Mouse (Mus musculus) activated CD4-positive, CD25-positive, alpha-beta regulatory T cell, adult 4 months (primary cell): Measurements from ENCODE around the gene Ccdc92b. TPM values are rescaled to one million over a fixed set of nuclear protein-coding genes. Genes with fewer than 3 reads are reported as not detected.

Experiments
- ATAC-seq: one replicate; pipeline ENCODE4 v1.8.0; 2017
- polyA plus RNA-seq, 2 experiments: library from polyadenylated mRNA; unstranded; fragments of 100-300 nt; shearing (Covaris generic); gene quantifications; one replicate each; pipeline ENCODE4 v1.2.1; 2017

Gene Ccdc92b
- polyA plus RNA-seq, 2 experiments from 2014 or later: not detected

DNA sequence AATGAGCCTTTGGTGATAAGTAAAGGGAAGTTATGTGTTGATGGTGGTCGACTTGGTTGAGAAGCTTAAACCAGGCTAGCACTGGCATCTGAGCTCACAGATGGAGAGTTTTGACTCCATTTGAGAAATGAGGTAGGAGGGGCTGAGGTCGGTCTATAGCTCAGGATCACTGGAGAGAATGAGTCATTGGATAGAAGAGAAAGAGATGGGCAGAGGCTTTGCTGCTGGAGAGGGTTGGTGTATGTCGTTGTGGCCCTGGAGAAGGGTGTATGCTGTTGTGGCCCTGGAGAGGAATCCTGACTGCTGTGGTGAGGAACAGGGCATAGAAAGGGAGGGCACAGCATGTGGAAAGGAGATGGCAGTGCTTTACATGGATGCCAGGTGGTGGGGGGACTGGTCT, 36.5 kb downstream of the Ccdc92b start:
- no peak for ATAC-seq

DNA sequence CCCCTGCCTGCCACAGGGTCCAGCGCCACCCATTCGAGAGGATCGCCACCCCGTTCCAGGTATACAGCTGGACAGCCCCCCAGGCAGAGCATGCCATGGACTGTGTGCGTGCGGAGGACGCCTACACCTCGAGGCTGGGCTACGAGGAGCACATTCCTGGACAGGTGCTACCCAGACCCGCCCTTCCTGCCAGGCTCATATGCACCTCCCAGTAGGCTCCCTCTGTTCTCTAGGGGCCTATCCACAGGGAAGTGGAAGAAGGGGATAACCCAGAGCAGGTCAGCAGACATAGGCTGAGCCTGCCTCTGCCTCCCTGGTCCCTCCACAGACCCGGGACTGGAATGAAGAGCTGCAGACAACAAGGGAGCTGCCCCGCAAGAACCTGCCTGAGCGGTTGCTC, 40.9 kb downstream of the Ccdc92b start:
- no peak for ATAC-seq

DNA sequence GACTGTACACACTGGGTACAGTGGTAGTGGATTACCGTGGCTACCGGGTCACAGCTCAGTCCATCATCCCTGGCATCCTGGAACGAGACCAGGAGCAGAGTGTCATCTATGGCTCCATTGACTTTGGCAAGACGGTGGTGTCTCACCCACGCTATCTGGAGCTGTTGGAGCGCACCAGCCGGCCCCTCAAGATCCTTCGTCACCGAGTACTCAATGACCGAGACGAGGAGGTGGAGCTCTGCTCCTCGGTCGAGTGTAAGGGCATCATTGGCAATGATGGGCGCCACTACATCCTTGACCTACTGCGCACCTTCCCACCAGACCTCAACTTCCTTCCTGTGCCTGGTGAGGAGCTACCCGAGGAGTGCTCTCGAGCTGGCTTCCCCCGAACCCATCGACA, 42.2 kb downstream of the Ccdc92b start:
- no peak for ATAC-seq

DNA sequence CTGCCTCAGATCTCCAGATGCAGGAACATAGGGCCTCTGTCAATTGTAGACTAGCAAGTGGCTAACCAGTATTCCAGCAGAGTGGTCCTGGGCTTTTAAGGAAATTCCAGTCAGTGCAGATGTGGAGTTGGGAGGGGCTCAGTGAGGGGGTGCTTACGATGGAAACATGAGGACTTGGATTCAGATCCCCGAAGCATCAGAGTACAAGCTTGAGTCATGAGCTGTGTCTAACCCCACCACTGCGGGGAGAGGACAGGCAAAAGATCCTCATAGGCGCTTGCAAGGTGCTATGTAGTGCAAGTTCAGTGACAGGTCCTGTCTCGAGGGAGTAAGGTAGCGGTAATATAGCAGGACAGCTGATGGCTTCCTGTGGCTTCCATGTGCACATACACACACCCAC, 42.8 kb downstream of the Ccdc92b start:
- ATAC-seq: no peak

DNA sequence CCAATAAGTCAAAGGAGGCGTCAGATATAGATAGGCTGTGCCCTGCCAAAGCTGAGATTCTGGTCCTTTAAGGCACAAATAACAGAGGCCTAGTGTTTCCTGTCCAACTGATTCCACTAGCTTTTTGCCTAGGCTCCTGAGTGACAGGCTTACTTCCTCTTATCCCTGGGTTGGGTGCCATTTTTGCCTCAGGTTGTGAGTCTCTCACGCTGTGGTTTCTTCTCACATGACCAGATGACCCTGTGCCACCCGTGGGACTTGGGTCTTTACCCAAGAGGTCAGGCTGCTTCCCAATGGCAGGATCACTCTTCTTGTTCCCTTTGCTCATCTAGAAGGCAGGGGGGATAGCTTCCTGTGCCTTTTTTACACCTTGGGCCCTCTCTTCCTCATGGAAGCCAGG, 44.9 kb downstream of the Ccdc92b start:
- no peak for ATAC-seq

DNA sequence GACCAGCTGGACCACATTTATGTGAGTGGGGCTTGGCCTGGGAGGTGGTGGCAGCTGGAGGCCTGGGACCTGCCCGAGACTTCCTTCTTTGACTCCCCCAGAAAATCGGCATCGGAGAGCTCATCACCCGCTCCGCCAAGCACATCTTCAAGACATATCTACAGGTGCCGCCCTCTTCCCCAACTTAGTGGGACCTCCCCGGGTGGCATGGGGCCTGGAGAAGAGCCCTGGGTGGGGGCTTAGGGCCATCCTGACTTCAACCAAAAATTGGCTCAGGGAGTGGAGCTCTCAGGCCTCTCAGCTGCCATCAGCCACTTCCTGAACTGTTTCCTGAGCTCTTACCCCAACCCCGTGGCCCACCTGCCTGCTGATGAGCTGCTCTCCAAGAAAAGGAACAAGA, 45.5 kb downstream of the Ccdc92b start:
- no peak for ATAC-seq

DNA sequence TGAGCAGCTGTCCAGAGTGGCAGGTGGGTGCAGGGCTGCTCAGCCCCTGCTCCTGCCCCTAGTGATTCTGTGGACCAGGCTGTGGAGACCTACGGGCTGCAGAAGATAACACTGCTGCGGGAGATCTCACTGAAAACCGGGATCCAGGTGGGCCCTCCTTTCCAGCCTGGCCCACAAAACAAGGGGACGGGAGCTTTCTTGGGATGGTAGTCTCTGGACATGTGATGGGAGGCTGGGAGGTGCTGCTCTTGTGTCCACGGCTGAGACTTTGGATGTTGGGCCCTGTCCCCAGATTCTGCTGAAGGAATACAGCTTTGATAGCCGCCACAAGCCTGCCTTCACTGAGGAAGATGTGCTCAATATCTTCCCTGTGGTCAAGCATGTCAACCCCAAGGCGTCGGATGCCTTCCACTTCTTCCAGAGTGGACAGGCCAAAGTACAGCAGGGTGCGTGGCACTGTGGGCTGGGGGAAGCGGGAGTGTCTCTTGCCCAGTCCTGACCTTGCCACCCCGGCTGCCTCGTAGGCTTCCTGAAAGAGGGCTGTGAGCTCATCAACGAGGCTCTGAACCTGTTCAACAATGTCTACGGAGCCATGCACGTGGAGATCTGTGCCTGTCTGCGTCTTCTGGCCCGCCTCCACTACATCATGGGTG, 46.4 kb downstream of the Ccdc92b start:
- ATAC-seq: no peak

DNA sequence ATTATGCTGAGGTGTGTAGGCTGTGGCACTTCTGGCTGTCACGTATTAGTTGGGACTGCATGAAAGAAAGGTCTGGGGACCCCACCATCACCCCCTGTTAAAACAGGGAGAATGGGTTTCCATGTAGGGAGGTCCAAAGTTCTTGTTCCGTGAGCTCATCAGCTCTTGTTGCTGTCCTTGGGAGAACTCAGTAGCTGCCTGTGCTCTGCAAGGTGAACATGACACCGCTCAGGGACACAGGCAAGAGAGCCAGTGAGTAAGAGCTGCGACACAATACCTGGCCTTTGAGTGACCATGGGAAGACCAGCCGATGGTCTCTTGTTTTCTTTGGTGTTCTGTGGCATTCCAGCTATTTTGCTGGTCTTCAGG, 46.9 kb downstream of the Ccdc92b start:
- ATAC-seq: no peak

DNA sequence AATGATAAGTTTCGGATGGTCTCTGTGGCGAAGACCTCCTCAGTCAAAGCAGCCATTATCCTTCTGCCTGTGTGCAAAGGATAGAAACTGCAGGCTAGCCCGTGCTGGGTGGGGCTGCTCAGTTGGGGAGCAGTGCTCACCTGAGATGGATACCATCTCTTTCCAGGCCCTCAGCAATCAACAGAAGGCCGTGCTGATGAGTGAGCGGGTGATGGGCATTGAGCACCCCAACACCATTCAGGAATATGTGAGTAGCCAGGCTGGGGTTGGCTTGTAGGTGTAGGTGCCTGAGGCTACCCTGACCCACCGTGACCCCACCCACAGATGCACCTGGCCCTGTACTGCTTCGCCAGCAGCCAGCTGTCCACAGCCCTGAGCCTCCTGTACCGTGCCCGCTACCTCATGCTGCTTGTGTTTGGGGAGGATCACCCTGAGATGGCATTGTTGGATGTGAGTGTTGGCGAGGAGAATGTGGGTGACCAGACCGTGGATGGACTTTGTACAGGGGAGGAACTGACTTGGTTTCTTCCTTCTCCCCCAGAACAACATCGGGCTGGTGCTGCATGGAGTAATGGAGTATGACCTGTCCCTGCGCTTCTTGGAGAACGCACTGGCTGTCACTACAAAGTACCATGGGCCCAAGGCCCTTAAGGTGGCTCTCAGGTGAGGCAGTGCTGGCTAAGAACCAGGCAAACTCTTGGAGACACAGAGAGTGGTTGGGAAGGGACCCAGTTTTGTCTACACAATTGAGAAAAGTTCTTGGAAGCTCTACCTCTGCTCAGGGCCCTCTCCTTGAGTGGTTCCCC, 47.6 kb downstream of the Ccdc92b start:
- no peak for ATAC-seq

DNA sequence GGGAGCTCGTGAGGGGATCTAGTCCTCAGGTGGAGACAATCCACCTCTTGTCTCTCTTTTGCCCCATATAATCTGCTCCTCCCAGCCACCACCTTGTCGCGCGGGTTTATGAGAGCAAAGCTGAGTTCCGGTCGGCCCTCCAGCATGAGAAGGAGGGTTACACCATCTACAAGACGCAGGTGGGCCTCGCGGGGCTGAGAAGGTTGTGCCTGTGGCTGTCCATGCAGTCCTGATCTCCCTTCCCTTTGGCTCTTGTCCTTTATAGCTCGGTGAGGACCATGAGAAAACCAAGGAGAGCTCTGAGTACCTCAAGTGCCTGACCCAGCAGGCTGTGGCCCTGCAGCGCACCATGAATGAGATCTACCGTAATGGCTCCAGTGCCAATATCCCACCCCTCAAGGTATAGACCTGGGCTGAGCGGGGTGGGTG, 48.2 kb downstream of the Ccdc92b start:
- no peak for ATAC-seq

DNA sequence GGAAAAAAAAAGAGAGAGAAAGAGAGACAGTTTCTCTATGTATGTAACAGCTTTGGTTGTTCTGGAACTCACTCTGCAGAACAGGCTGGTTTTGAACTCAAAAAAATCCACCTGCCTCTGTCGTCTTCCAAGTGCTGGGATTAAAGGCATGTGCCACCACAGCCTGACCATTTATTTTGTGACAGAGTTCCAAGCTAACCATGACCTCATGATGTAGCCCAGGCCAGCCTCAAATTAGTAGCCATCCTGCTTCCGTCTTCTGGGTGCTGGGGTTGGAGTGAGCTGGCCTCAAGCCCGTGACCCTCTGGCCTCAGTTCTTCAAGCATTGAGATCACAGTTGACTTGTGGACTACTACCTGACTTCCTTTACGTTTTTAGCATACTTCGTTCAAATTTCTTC, 49.1 kb downstream of the Ccdc92b start:
- no peak for ATAC-seq

DNA sequence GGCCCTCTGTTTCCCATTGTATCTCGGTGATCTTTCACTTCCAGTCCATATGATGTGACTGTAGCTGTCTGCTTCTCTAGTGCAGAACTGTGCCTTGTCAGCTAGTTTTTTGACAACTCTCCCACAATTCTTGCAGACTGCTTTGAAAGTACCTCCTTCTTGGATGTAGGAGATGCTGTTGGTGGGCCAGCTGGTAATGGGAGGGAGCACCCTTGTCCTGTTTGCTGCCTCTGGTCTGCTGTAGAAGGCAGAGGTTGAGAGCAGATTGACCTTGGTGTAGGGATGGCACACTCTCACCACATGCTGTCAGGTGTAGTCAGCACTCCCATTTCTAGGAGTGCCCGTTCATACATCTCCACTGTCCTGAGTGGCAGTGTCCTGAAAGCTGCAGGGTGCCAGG, 49.6 kb downstream of the Ccdc92b start:
- ATAC-seq: no peak

DNA sequence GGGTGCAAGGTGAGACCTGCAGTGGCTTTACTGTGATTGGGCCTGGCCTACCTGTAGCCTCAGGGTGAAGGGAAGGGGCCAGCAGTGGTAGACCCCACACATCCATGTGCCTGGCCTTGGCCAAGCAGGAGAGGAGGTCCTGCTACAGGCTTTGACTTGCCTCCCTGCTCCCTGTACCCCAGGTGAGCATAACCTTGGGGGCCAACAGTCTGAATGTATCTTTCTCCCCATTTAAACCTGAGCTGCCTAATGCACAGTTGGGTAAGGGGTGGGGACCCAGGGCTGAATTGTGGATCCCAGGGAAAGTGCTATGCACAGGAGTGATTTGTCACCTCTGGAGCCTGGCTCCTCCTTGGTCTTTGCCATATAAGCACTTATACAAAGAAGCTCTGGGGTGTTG, 50.7 kb downstream of the Ccdc92b start:
- no peak for ATAC-seq

DNA sequence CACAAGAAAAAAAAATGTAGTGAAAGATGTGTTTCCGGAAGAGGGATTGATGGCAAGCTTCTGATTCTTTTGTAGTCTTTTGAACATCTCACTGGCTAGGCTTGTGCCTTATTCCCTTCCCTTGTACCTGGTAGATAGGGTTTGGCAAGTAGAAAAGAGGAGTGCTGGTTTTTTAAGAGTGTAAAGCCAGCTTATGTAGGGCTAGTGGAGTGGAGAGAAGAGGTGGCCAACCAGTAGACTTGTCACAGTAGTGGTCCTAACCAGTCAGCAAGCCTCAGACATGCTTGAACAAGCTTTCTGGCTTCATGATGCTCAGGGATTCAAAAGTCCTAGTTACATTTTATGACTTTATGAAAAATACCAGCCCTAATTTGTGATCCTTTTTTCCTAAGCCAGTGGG, 51.6 kb downstream of the Ccdc92b start:
- no peak for ATAC-seq

DNA sequence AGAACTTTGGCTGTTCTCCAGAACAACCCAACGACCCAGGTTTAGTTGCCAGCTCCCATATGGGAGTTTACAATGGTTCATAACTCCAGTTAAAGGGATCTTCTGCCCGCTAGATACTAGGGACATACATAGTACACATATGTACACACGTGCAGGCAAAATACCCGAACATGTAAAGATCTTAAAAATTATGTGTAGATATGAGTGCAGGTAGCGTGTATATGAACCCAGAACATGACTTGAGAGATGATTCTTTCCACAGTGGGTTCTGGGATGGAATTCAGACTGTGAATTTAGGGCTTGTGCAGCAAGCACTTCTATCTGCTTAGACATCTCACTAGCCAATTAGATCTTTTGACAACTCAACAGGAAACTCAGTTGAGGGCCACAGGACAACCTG, 52.4 kb downstream of the Ccdc92b start:
- ATAC-seq: no peak

DNA sequence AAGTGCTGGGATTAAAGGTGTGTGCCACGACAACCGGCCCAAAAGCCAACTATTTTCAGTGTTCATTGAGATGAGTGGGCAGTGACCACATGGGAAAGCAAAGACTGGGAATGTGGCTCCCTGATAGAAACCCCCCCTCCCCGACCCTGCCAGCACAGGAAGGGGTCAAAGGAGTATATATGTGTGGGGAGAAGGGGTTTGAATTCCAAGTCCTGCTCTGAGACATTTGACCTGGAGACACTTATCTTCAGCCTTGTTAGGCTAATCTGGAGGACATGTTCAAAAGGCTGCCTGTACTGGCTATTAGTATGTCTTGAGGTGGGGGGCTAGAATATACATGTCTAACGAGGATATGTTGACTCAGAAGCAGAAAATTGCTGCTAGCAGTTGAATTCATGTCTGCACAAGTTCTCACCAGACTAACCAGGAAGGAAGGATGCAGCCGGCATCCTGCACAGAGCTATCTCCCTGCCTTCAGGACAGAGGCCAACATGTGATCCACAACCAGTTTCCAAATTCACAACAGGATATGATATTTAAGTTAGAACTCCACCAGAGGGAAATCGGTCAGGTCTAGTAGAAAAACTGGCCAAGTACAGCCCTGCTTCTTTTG, 53.6 kb downstream of the Ccdc92b start:
- ATAC-seq: no peak

DNA sequence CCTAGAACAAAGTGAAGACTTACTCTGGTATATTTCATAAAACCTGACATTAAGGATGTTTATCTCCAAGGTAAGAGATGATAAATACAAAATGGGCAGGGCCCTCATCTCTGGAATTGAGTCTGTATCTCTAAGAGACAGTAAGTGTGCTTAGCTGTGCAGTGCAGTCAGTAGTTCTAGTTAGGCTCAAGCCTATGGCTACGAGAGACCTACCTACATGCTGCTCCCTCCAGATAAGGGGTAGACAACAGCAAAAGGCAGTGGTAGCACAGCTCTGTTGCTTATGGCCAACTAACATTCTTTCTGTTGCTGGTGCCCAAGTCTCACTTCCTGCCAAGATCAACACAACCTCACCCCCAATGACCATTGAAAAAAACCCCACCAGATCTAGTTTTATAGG, 54.2 kb downstream of the Ccdc92b start:
- no peak for ATAC-seq

DNA sequence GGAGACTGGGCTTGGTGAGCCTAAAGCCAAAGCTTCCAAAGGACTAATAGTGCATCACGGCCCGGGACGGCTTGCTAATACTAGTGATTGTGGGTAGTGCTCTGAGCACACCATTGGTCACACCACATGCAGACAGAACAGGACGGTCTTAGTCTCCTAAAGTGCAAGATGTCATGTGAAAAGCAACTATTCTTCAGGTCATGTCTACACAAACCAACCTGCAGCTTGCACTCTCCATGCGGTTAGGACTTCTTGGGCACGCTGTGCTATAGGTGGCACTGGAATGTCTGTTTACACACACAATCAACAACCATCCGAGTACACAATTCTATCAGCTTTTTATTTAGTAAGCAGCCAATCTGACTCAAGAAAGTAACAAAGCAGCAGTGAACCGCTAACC, 55.3 kb downstream of the Ccdc92b start:
- ATAC-seq: no peak

DNA sequence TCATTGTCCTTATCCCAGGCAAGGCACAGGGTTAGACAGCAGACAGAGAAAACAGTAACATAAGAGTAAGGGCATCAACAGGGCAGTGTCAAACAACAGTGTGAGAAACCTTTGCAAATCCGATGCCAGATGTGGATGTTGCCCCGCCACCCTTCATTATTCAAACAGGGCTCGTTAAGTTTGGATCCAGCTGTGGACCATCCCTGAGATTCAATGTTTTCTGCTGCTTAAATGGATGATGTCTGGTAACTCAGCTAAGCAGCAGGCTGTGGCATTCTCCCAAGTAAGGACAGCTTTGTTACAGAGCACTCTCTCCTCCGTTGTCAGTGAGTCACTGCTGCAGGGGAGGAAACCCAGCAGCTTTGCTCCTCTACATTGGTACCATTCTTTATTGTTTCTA, 55.8 kb downstream of the Ccdc92b start:
- ATAC-seq: no peak

Other genes with a start within 250 kb of the Ccdc92b start
- 1 to 10 TPM; 3.3 to 4.1 TPM for gene Rap1gap2, start 8.7 kb upstream of the Ccdc92b start, polyA plus RNA-seq
- gene Cluh, start 29.9 kb downstream of the Ccdc92b start, polyA plus RNA-seq: 1 to 10 TPM; 6.8 to 8.1 TPM
- gene Pafah1b1, start 105.1 kb downstream of the Ccdc92b start, polyA plus RNA-seq: 10 to 100 TPM; 59.5 to 79.2 TPM
- 10 to 100 TPM; 26.3 to 33.5 TPM for gene Mettl16, start 151.2 kb downstream of the Ccdc92b start, polyA plus RNA-seq
- 1 to 10 TPM; 5.4 to 6.9 TPM for gene Mnt, start 211.3 kb downstream of the Ccdc92b start, polyA plus RNA-seq